Mouse (Mus musculus): ENCODE data around the gene Dnase1l3.

The Dnase1l3 gene

DNA sequence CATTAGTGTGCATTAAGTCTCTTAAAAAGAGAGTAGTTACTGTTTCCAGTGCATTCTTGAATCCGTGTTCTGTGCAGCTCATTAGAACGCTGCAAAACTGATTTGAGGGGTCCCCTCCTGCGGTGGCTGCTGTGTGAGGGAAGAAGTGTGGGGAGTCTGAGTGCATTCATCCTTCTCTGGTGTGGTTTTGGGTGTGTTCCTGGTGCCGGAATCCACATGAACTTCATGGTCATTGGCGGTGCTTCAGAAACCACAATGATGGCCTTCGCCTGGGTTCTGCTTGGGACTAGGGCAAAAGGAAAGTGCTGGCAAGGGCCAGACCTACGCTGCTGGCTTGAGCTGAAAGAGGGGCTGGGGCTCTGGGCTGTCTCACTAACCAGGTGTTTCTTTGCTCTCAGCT is 60.2 kb downstream of the Dnase1l3 start:
- DNase-seq (ENCODE audit: low read depth), result peak; percentile 91

GRCm38 (mm10) chr14:7932151-7932550 is 62.2 kb downstream of the Dnase1l3 start:
- no peak for DNase-seq (ENCODE audit: low read depth)

GRCm38 (mm10) chr14:7929029-7929428 is 65.3 kb downstream of the Dnase1l3 start:
- peak; percentile 100 for DNase-seq (ENCODE audit: low read depth)

DNA sequence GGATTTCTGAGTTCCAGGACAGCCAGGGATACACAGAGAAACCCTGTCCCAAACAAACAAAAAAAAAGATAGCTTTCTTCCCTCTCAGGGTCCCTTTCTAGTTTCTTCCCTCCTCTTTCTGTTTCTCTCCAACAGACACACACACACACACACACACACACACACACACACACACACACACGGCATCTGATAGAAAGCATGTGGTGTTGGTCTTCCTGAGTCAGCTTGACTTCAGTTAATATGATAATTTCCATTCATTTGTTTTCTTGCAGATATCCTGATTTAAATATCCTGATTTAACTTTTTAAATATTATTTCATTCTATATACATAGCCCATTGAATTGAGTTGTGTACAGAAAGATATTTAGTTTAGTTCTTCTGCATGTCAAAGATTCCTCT is 66.0 kb downstream of the Dnase1l3 start:
- DNase-seq (ENCODE audit: low read depth), result peak; percentile 77

DNA sequence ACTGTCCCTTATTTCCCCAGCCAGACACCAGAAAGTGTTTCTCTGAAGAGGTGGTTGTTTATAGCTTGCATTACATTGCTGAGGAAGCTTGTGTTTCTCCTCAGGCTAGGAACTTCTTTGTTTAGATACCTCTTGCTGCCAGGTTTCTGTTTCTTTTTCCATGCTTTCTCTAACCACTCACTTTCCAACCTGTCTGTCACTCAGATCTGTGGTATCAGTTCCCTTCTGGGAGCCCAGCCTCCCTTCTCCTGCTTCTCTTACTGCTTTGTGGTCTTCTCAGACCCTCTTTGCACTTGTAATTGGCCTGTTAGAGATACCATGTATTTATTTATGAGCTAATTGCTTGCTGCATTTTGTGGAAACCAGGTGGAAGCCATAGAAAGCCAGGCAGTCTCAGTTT is 70.7 kb downstream of the Dnase1l3 start:
- DNase-seq (ENCODE audit: low read depth), result no peak

DNA sequence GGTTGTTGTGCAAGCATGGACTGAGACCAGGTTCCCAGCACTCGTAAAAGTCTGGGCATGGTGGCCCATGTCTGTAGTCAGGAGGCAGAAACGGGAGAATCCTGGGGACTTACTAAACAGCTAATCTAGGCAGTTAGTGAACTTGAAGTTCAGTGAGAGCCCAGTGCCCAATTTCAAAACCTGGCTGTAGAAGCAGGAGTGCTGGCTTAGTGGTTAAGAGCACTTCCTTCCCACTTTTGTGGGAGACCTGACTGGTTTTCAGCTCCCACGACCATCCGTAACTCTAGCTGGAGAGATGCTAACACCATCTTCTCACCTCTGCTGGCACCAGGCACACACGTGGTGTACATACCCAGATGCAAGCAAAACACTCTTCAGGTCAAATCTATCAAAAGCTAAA is 72.9 kb downstream of the Dnase1l3 start:
- peak; percentile 54 for DNase-seq (ENCODE audit: low read depth)

GRCm38 (mm10) chr14:7919921-7920320 is 74.5 kb downstream of the Dnase1l3 start:
- DNase-seq (ENCODE audit: low read depth), result no peak

- peak; percentile 39 for DNase-seq (ENCODE audit: low read depth)
Observed at GRCm38 (mm10) chr14:7919309-7919708, 75.1 kb downstream of the Dnase1l3 start.

DNA sequence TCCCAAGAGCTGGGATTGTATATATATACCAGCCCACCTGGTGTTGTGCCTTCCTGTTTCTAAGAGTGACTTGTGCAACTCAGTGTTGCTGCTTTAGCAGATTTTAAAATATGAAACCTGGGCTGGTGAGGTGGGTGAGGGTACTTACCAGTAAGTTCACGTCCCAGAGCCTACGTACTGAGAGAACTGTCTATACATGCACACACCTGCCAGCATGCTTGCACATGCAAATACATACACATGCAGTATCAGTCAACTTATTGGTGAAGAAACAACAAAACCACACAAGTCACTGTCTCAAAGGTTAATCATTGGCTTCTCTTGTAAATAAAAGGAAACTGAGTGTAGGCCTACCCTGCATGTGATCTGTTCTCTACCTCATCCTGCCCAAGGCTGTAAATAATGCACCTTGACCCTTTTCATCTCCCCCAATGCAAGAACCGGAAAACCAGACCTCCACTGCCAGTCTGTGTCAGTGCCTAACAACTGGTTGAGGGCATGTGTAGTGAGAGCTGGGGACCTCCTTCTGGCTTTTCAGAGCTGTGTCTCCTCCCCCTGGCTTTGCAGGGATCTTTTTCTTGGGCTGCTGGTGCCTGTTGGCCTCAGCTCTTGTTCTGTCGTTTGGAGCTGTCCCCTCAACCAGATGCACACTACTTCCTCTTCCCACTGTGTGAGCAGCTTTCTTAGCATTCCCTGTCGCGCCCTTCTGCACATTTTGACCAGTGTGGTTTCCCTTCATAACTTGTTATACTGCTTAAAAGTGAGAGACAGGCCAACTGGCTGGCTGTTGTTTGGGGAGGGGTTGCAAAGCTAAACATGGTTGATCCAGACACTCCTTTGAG is 76.0 kb downstream of the Dnase1l3 start:
- DNase-seq (ENCODE audit: low read depth), result no peak

Data from 416B (cell line).